Mouse (Mus musculus) kidney, adult 11 months (tissue): ENCODE data around the gene Ott.
"Not testable (repeated sequence)": the region's sequence is repeated elsewhere in the genome, so short reads cannot be mapped to it uniquely, and the experiment has no call there.

Source experiments
- DNase-seq: peaks from one replicate; pipeline ENCODE4 v3.0.0; 2022

The Ott gene

DNA sequence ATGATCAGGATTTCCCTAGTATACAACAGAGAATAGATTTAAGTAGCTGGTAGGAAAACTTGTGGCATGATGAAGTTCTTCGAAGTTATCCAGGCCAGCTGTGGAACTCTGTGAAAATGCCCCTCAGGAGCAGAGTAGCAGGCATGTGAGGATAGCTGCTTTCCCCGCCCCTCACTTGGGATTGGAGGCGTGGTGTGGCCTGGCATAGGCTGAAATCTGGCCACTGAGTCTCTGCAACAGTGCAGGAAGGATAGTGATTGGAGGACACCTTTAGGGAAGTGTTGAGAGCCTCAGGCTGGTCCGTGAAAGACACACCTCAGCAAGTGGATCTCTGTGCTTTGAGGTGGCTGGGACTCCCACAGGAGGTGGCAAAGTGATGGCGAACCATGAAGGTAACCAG is at the start of gene Ott:
Gene Ott (plus strand): TSS at position 301 of the 400 bp plus-strand sequence.
- DNase-seq: not testable (repeated sequence)
